Mouse (Mus musculus): ENCODE data around the gene Gm16867.
"Not testable (repeated sequence)": the region's sequence is repeated elsewhere in the genome, so short reads cannot be mapped to it uniquely, and the experiment has no call there.

GRCm38 (mm10) chr14:69454640-69455039 lies 48.5 kb downstream of the Gm16867 start:
- TF ChIP-seq POLR2A (IDR thresholded peaks at IDR 0.05; ENCODE audit: insufficient read depth, low read depth, low read length); CTCF (IDR thresholded peaks at IDR 0.05): not testable (repeated sequence)

All from heart, adult 2 months (tissue).